Mouse (Mus musculus) midbrain, embryonic 13.5 days (tissue): ENCODE data around the gene Ptges. TPM values are rescaled to one million over a fixed set of nuclear protein-coding genes. Genes with fewer than 3 reads are reported as not detected.

Experiments used
- ATAC-seq: fragments of 200-750 bp; cut with Nextera tagmentation; 2 replicates; pipeline ENCODE4 v1.8.0; 2017; ENCODE audit warnings: mild to moderate bottlenecking, moderate TSS enrichment, moderate library complexity
- H3K27ac ChIP-seq: fragments of 300-500 bp; sonication (generic); 2 replicates; pipeline ENCODE4 v1.5.1; 2015; ENCODE audit warnings: inconsistent platforms, mild to moderate bottlenecking, moderate library complexity
- H3K27me3 ChIP-seq: fragments of 300-500 bp; sonication (generic); 2 replicates; pipeline ENCODE4 v1.6.1; 2015; ENCODE audit warnings: mild to moderate bottlenecking, inconsistent platforms
- H3K36me3 ChIP-seq: fragments of 300-500 bp; sonication (generic); 2 replicates; pipeline ENCODE4 v1.6.1; 2015; ENCODE audit warnings: mild to moderate bottlenecking, inconsistent platforms
- H3K4me1 ChIP-seq: fragments of 300-500 bp; sonication (generic); replicated peaks from 2 replicates; pipeline ENCODE4 v1.6.1; 2015; ENCODE audit warnings: inconsistent platforms
- H3K4me2 ChIP-seq: fragments of 300-500 bp; sonication (generic); replicated peaks from 2 replicates; pipeline ENCODE4 v1.6.1; 2015; ENCODE audit warnings: moderate library complexity, mild to moderate bottlenecking, inconsistent platforms
- H3K4me3 ChIP-seq: fragments of 300-500 bp; sonication (generic); replicated peaks from 2 replicates; pipeline ENCODE4 v1.5.1; 2015; ENCODE audit warnings: mild to moderate bottlenecking, inconsistent platforms
- H3K9ac ChIP-seq: fragments of 300-500 bp; sonication (generic); replicated peaks from 2 replicates; pipeline ENCODE4 v1.6.1; 2015; ENCODE audit warnings: mild to moderate bottlenecking, inconsistent platforms
- H3K9me3 ChIP-seq: fragments of 300-500 bp; sonication (generic); 2 replicates; pipeline ENCODE4 v1.6.1; 2016; ENCODE audit warnings: mild to moderate bottlenecking, inconsistent platforms
- WGBS: fragments of 180-500 bp; shearing (Covaris S2); methylation state at CpG from one replicate; pipeline ENCODE4 v1.1.7; 2015; 5-methylcytosine and 5-hydroxymethylcytosine counted together
- polyA plus RNA-seq: library from polyadenylated mRNA; unstranded; fragments of >200 nt; fragmentation: Nextera tagmentation; extraction: Ambion mirVana; gene quantifications from 2 replicates; pipeline ENCODE4 v1.2.1, GENCODE M21; 2015

The Ptges gene
- polyA plus RNA-seq, 1 experiment from 2014 or later, result 2.9 TPM

- Histone ChIP-seq H3K9me3 (no peaks in the 10 kb centered on the region), H3K27me3 (peaks cover 17% of the 10 kb centered on the region), H3K9ac (no peak overlapping the region), H3K4me3 (no peak overlapping the region), H3K4me2 (no peak overlapping the region), H3K36me3 (no peaks in the 10 kb centered on the region), H3K27ac (no peak overlapping the region), H3K4me1 (peaks cover 4% of the 10 kb centered on the region; the same call in 1 of the 2 replicates)
- 84% methylated on average over 9 of the region's 9 CpGs for WGBS
- ATAC-seq, result no peak
Observed at GRCm38 (mm10) chr2:30863574-30863973, 66.1 kb downstream of the Ptges start.

- peaks cover 17% of the 10 kb centered on the region for H3K27me3 ChIP-seq
- H3K4me1 ChIP-seq, result peaks cover 5% of the 10 kb centered on the region
- H3K4me2 ChIP-seq, result no peak overlapping the region
- ATAC-seq, result no peak
- WGBS, result 59% methylated on average over 4 of the region's 4 CpGs
- no peaks in the 10 kb centered on the region for H3K9me3 ChIP-seq
- H3K27ac ChIP-seq, result no peak overlapping the region
- no peak overlapping the region for H3K9ac ChIP-seq
- H3K36me3 ChIP-seq, result no peaks in the 10 kb centered on the region
- H3K4me3 ChIP-seq, result no peak overlapping the region
Observed at GRCm38 (mm10) chr2:30862081-30862480, 67.6 kb downstream of the Ptges start.

DNA sequence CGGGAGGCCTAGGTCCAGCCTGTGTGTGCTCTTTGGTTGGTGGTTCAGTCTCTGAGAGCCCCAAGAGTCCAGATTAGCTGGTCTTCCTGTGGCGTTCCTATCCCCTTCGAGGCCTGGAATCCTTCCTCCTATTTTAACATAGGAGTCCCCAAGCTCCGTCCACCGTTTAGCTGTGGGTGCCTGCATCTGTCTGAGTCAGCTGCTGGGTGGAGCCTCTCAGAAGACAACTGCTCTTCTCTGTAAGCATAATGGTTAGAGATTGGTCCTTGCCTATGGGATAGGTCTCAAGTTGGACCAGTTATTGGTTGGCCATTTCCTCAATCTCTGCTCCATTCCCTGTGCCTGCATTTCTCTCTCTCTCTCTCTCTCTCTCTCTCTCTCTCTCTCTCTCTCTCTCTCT, 69.9 kb downstream of the Ptges start:
- Histone ChIP-seq H3K36me3 (no peaks in the 10 kb centered on the region), H3K4me1 (peaks cover 5% of the 10 kb centered on the region), H3K9me3 (no peaks in the 10 kb centered on the region), H3K9ac (no peak overlapping the region), H3K4me3 (no peak overlapping the region), H3K4me2 (no peak overlapping the region), H3K27ac (no peak overlapping the region), H3K27me3 (peaks cover 10% of the 10 kb centered on the region)
- no peak for ATAC-seq
- WGBS, result 81% methylated on average over 5 of the region's 5 CpGs

DNA sequence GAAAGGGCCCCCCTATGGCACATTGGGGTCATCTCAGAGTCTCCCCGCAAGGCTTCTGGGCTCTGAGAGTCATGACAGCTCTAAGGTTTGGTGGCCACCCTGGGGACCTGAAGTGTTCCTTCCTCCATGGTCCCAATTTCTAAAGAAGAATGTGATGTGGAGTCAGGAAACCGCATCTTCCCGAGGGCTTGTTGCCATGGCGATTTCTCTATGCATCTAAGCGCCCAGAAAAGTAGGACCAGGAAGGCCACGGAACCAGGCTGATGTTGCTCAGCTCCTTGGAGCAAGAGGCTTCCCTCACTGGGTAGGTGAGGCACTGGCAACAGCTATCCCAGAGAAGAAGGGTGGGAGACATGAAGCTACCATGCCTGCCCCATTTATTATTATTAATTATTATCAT, 72.6 kb downstream of the Ptges start:
- Histone ChIP-seq H3K36me3 (no peaks in the 10 kb centered on the region), H3K4me3 (no peak overlapping the region), H3K4me2 (no peak overlapping the region), H3K9me3 (no peaks in the 10 kb centered on the region), H3K27ac (no peak overlapping the region), H3K9ac (no peak overlapping the region), H3K4me1 (peaks cover 16% of the 10 kb centered on the region), H3K27me3 (no peaks in the 10 kb centered on the region)
- ATAC-seq, result no peak
- WGBS, result 59% methylated on average over 6 of the region's 6 CpGs

DNA sequence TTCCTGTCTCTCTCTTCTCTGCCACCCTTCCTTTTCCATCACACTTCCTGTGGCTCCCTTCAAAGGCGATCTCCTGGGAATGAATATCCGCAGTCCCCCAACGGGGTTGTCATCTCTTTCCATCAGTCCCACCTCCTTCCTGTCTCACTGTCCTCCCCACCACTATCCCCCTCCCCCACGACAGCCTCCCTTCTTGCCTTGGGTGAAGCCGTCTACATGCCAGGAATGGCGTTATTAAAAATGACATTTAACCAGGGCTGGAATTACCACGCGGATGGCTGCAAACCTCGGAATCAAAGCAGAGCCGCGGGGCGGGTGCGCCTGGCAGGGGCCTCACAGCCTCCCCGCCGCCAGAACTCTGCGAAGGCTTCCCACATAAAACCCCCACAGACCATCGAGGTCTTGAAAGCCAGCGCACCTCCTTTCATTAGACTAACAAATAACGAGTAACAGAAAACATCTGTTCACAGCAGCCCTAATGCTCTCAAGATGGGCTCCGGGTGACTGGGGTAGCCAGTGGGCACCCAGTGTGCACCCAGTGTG, 76.8 kb downstream of the Ptges start:
- Histone ChIP-seq H3K9me3 (no peaks in the 10 kb centered on the region), H3K9ac (peak overlapping the region; percentile 50; the same call in 1 of the 2 replicates), H3K4me2 (no peak overlapping the region), H3K36me3 (no peaks in the 10 kb centered on the region), H3K27ac (no peak overlapping the region), H3K4me3 (no peak overlapping the region), H3K4me1 (peaks cover 16% of the 10 kb centered on the region), H3K27me3 (no peaks in the 10 kb centered on the region)
- WGBS, result 45% methylated on average over 20 of the region's 20 CpGs
- no peak for ATAC-seq

GRCm38 (mm10) chr2:30850581-30850980, 79.1 kb downstream of the Ptges start:
- no peaks in the 10 kb centered on the region for H3K9me3 ChIP-seq
- peaks cover 18% of the 10 kb centered on the region for H3K27me3 ChIP-seq
- peaks cover 13% of the 10 kb centered on the region for H3K4me1 ChIP-seq
- H3K4me3 ChIP-seq, result no peak overlapping the region
- no peak overlapping the region for H3K4me2 ChIP-seq
- H3K9ac ChIP-seq, result no peak overlapping the region
- ATAC-seq, result no peak
- 65% methylated on average over 6 of the region's 6 CpGs for WGBS
- no peaks in the 10 kb centered on the region for H3K36me3 ChIP-seq
- no peak overlapping the region for H3K27ac ChIP-seq

DNA sequence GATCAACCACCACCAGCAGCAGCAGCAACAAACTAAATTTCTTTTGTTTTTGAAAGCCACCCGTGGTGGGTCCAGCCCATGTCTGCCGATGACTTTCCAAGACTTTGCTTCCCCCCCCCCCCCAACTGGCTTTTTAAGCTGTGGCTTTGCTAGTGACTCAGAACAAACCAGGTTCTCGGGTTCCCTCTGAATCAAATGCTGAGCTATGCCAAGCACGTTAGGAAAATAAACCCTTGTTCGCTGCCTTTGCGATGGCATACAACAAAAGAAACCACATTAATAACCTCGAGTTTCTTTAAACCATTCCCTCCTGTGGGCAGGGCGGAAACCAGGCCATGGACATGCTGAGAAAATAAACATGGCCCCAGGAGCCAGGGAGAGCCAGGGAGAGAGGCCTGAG, 81.5 kb downstream of the Ptges start:
- H3K9ac ChIP-seq, result no peak overlapping the region
- H3K9me3 ChIP-seq, result no peaks in the 10 kb centered on the region
- no peak overlapping the region for H3K27ac ChIP-seq
- peaks cover 39% of the 10 kb centered on the region for H3K27me3 ChIP-seq
- no peak for ATAC-seq
- WGBS, result 69% methylated on average over 8 of the region's 8 CpGs
- H3K4me3 ChIP-seq, result no peak overlapping the region
- peaks cover 20% of the 10 kb centered on the region for H3K4me1 ChIP-seq
- H3K4me2 ChIP-seq, result no peak overlapping the region
- H3K36me3 ChIP-seq, result no peaks in the 10 kb centered on the region

DNA sequence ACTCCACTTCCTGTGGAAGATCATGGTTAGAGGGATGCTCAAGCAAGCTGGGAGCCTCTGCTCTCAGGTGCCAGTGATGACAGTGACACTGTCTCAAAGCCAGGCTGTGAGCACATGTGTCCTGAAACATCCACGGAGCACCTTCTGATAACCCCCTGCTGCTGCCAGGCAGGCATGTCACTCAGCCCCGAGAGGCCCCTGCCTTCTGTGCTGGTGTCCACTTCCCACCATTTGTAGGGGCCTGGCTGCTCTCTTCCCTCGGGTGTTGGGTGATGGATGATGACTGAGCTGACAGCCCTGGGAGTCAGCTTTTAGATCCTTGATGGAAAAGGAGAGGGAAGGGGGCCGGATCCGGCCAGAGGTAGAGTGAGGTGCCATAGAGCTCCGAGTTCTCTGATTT, 82.9 kb downstream of the Ptges start:
- ATAC-seq, result no peak
- no peak overlapping the region for H3K27ac ChIP-seq
- H3K27me3 ChIP-seq, result peaks cover 39% of the 10 kb centered on the region

GRCm38 (mm10) chr2:30846236-30846635, 83.4 kb downstream of the Ptges start:
- Histone ChIP-seq H3K9me3 (no peaks in the 10 kb centered on the region), H3K9ac (no peak overlapping the region), H3K27ac (no peak overlapping the region), H3K4me1 (peaks cover 8% of the 10 kb centered on the region), H3K4me3 (no peak overlapping the region), H3K4me2 (peak overlapping the region; percentile 75; the same call in 1 of the 2 replicates), H3K36me3 (no peaks in the 10 kb centered on the region), H3K27me3 (peaks cover 39% of the 10 kb centered on the region)
- 77% methylated on average over 8 of the region's 8 CpGs for WGBS
- no peak for ATAC-seq

More for the DNA sequence above, 82.9 kb downstream of the Ptges start:
- H3K9me3 ChIP-seq, result no peaks in the 10 kb centered on the region
- 47% methylated on average over 6 of the region's 6 CpGs for WGBS
- peaks cover 8% of the 10 kb centered on the region for H3K4me1 ChIP-seq
- H3K9ac ChIP-seq, result no peak overlapping the region
- no peak overlapping the region for H3K4me3 ChIP-seq
- no peaks in the 10 kb centered on the region for H3K36me3 ChIP-seq
- H3K4me2 ChIP-seq, result no peak overlapping the region

DNA sequence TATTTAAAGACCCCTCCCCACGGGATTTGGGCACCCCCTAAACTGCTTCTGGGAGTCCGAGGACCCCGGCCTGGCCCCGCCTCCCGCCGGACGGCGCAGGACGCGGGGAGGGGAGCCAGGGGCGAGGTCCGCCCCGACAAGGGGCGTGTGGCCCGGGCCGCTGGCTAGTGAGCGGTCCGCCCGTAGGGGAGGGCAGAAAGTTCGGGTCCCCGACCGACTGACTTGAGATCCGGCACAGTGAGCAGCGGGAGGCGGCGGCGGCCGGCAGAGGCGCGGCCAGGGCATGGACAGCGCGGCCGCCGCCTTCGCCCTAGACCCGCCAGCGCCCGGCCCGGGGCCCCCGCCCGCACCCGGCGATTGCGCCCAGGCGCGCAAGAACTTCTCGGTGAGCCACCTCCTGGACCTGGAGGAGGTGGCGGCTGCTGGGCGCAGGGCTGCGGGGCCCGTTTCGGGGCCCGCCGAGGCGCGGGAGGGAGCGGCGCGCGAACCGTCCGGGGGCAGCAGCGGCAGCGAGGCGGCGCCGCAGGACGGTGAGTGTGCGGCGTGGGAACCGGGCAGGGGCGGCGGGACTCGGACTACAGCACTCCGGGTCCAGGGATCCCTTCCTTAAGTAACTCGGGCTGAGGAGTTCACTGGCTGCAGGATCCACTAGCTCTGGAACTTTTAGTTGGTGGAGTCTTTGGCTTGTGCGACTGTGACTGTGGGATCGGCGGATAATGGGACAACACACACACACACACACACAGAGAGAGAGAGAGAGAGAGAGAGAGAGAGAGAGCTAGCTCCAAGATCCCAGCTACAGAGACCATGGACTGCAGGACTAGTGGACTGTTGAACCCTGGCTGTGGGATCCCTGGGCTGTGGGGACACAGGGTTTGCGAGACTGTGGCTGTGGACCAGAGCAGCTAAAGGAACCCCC, 84.3 kb downstream of the Ptges start:
- Histone ChIP-seq H3K27ac (no peak overlapping the region), H3K9ac (peak overlapping the region; percentile 64), H3K27me3 (peaks cover 39% of the 10 kb centered on the region), H3K4me3 (peak overlapping the region; percentile 48), H3K36me3 (no peaks in the 10 kb centered on the region), H3K4me2 (peak overlapping the region; percentile 75), H3K9me3 (no peaks in the 10 kb centered on the region), H3K4me1 (peaks cover 8% of the 10 kb centered on the region)
- no peak for ATAC-seq
- WGBS, result under 1% methylated on average over 80 of the region's 80 CpGs

GRCm38 (mm10) chr2:30842615-30843014, 87.0 kb downstream of the Ptges start:
- WGBS, result 66% methylated on average over 10 of the region's 10 CpGs
- no peak for ATAC-seq
- peaks cover 39% of the 10 kb centered on the region for H3K27me3 ChIP-seq

More at GRCm38 (mm10) chr2:30842615-30843014, 87.0 kb downstream of the Ptges start:
- Histone ChIP-seq H3K4me3 (no peak overlapping the region), H3K9me3 (no peaks in the 10 kb centered on the region), H3K9ac (no peak overlapping the region), H3K27ac (no peak overlapping the region), H3K4me2 (no peak overlapping the region), H3K36me3 (no peaks in the 10 kb centered on the region), H3K4me1 (peaks cover 8% of the 10 kb centered on the region)
